Mouse (Mus musculus) C2C12 (cell line): ENCODE data around the gene Ripply1. TPM values are rescaled to one million over a fixed set of nuclear protein-coding genes. Genes with fewer than 3 reads are reported as not detected.

Experiments
- H3K27me3 ChIP-seq: one replicate; pipeline ENCODE4 v1.6.1; 2011; ENCODE audit not compliant: control insufficient read depth, insufficient read depth, insufficient read length
- H3K36me3 ChIP-seq: one replicate; pipeline ENCODE4 v1.6.1; 2011; ENCODE audit not compliant: control insufficient read depth, insufficient read depth
- H3K4me3 ChIP-seq: one replicate; pipeline ENCODE4 v1.5.1; 2011; ENCODE audit warnings: mild to moderate bottlenecking, control low read depth; ENCODE audit not compliant: poor library complexity, insufficient read depth, severe bottlenecking
- H3K79me2 ChIP-seq: one replicate; pipeline ENCODE4 v1.6.1; 2011; ENCODE audit not compliant: control insufficient read depth, insufficient read depth
- H3K79me3 ChIP-seq: one replicate; pipeline ENCODE4 v1.6.1; 2011; ENCODE audit warnings: low read depth, control low read depth
- H3ac ChIP-seq: one replicate; pipeline ENCODE3; 2011; ENCODE audit warnings: low read depth; ENCODE audit not compliant: control insufficient read depth, insufficient read length
- CEBPB ChIP-seq: IDR thresholded peaks from one replicate; pipeline ENCODE4 v1.6.1; 2011; ENCODE audit warnings: low read depth, mild to moderate bottlenecking, control low read depth, moderate library complexity
- CTCF ChIP-seq: IDR thresholded peaks from one replicate; pipeline ENCODE4 v1.5.1; 2011; ENCODE audit not compliant: control insufficient read depth, insufficient read depth, insufficient read length
- FOSL1 ChIP-seq: IDR thresholded peaks from one replicate; pipeline ENCODE4 v1.8.0; 2011; ENCODE audit warnings: mild to moderate bottlenecking, low read length; ENCODE audit not compliant: poor library complexity, insufficient read depth, severe bottlenecking
- MAX ChIP-seq: IDR thresholded peaks from one replicate; pipeline ENCODE4 v1.6.1; 2011; ENCODE audit warnings: mild to moderate bottlenecking, control low read depth
- MYOD1 ChIP-seq: IDR thresholded peaks from one replicate; pipeline ENCODE4 v1.6.1; 2011; ENCODE audit warnings: low read depth; ENCODE audit not compliant: control insufficient read depth, insufficient read length
- MYOG ChIP-seq: IDR thresholded peaks from one replicate; pipeline ENCODE4 v1.6.1; 2011; ENCODE audit not compliant: control insufficient read depth, insufficient read length; ENCODE audit errors: extremely low read depth
- USF1 ChIP-seq: IDR thresholded peaks from one replicate; pipeline ENCODE4 v1.6.1; 2011; ENCODE audit warnings: low read depth, mild to moderate bottlenecking, control low read depth, moderate library complexity
- polyA plus RNA-seq: library from polyadenylated mRNA; unstranded; fragments of >200 nt; fragmentation: generic; extraction: Trizol; gene quantifications from one replicate; pipeline ENCODE4 v1.2.1, GENCODE M21; 2012; ENCODE audit warnings: missing spikeins

Gene Ripply1
- polyA plus RNA-seq, 1 experiment: not detected

DNA sequence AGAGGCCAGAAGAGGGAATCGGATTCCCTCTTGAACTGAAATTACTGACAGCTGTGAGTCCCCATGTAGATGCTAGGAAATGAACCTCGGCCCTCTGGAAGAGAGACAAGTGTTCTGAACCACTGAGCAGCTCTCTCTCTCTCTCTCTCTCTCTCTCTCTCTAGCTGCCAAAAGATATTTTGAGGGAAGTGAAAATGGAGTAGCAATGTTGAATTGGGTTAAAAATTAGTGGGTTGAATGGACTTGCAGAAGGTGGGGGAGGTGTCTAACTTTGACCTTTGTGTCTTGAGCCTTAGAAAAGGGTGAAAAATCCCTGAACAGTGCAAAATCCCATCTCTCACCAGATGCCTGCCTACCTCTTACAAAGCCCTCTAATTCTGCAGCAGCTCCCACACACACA is 25.2 kb upstream of the Ripply1 start:
- Histone ChIP-seq H3K79me2 (no peaks in the 10 kb centered on the region), H3K36me3 (no peaks in the 10 kb centered on the region), H3ac (no peak overlapping the region), H3K27me3 (no peaks in the 10 kb centered on the region), H3K79me3 (no peaks in the 10 kb centered on the region), H3K4me3 (no peak overlapping the region)
- TF ChIP-seq CTCF (no peak), FOSL1 (no peak), CEBPB (no peak), MYOG (no peak), USF1 (no peak), MYOD1 (no peak)

DNA sequence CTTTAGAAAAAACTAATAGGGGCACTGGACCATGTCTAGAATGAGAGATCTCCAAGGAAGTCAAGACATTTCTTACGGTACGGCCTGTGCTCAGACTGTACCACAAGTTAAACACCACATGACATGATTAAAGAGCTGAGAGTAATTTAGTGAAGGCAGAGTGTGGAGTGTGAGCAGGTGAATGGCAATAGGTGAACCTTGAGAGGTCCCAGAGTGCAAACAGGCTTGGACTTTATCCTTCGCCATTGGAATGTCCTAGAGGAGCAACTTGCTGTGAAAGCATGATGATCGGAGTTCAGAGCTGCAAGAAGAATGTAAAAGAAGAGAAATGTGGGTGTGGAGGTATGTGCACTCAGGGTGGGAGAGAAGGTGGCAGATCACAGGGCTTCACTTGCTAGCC is 23.8 kb upstream of the Ripply1 start:
- Histone ChIP-seq H3K36me3 (no peaks in the 10 kb centered on the region), H3K79me2 (no peaks in the 10 kb centered on the region), H3ac (no peak overlapping the region), H3K27me3 (no peaks in the 10 kb centered on the region), H3K4me3 (no peak overlapping the region), H3K79me3 (no peaks in the 10 kb centered on the region)
- TF ChIP-seq MYOD1 (no peak), MAX (no peak), USF1 (no peak), CTCF (no peak), MYOG (no peak), CEBPB (no peak), FOSL1 (no peak)

DNA sequence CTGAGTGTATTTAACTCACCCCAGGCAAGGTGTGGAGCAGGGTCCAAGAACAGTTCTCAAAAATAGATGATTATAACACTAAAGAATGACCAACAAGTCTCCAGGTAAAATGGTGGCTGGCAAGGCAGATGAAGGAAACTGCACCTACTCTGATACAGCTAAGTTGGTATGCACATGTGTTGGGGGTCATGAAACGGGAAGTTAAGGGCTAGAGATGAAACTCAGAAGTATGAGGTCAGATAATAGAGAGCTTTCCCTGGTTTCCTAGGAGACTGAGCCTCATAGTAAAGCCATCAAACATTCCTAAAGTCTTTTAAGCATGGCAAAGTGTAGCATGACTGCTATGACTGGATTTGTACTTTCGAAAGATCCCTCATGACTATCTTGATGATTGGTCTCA is 20.9 kb upstream of the Ripply1 start:
- Histone ChIP-seq H3K36me3 (no peaks in the 10 kb centered on the region), H3K27me3 (no peaks in the 10 kb centered on the region), H3K79me2 (no peaks in the 10 kb centered on the region), H3ac (no peak overlapping the region), H3K4me3 (no peak overlapping the region), H3K79me3 (no peaks in the 10 kb centered on the region)
- no peak for TF ChIP-seq CTCF
- TF ChIP-seq MYOG: no peak
- no peak for TF ChIP-seq CEBPB
- no peak for TF ChIP-seq USF1
- TF ChIP-seq MYOD1: no peak

DNA sequence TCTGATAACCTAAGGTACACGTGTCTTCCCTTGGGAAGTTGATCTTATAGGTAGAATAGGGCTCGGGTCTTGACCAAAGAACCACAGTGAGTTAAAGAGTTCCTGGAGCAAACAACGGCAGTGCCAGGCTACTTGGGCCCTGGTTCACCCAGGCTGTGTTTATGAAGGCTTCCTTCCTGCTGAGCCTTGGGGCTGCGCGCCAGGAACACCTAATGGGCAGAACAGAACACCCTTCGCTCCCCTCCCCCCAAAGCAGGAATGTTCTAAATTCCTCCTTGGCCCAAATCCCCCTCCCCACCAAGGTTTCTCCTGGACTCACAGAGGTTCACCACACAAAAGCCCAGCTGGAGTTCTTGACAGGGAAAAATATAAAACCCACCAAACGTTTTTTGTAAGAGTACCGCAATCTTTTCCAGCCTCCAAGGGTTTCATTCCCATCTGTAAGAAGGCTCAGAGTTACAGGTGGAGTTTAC is 18.3 kb upstream of the Ripply1 start, which contains the start of gene Cldn2:
Cldn2 (plus strand) TSS at position 423 of the 473 bp plus-strand sequence.
- Histone ChIP-seq H3ac (no peak within 1 kb of the TSS), H3K36me3 (no peaks in the 10 kb centered on the region), H3K79me3 (no peaks in the 10 kb centered on the region), H3K79me2 (no peaks in the 10 kb centered on the region), H3K4me3 (no peak within 1 kb of the TSS), H3K27me3 (no peaks in the 10 kb centered on the region)
- no peak for TF ChIP-seq CTCF
- no peak for TF ChIP-seq CEBPB
- TF ChIP-seq MYOD1: no peak
- no peak for TF ChIP-seq USF1
- no peak for TF ChIP-seq FOSL1
- no peak for TF ChIP-seq MAX
- no peak for TF ChIP-seq MYOG

DNA sequence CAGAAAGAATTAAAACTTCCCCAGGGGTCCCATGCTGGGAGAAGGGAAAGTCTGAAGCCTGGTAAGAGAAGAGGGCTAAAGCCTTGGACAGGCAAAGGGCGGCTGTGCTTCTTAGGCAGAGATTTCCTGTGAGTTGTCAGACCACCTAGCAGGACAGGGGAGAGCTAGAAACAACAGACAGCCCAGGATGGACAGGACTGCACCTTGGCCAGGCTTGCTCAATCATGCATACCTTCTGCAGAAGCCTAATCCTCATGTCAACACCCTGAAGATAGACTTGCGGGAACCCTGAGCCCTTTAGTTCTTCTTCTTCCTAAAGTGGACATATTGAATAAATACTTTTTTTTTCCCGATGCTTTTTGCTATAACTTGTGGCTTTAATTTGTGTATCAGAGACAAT is 17.8 kb upstream of the Ripply1 start:
- Histone ChIP-seq H3K36me3 (no peaks in the 10 kb centered on the region), H3K4me3 (no peak overlapping the region), H3K27me3 (no peaks in the 10 kb centered on the region), H3K79me3 (no peaks in the 10 kb centered on the region), H3ac (no peak overlapping the region), H3K79me2 (no peaks in the 10 kb centered on the region)
- TF ChIP-seq CTCF (no peak), FOSL1 (no peak), CEBPB (no peak), USF1 (no peak), MAX (no peak), MYOG (no peak), MYOD1 (no peak)

DNA sequence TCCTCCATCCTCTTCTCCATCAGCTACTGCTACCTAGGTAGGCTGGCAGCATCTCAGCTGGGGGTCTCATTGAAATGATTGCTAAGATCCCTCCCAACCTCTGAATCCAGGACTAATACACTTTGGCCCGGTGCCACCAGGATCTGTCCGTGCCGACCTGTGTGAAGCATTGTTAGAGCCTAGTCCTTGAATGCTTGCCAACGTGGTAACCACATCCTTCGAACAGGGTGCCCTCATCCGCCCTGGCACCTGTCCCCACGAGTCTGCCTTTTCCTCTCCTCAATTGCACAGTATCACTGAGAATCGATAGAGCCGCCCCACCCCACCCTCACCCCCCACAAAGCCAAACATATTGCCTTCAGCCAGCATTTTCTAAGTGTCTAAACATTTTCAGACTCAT is 15.7 kb upstream of the Ripply1 start:
- no peaks in the 10 kb centered on the region for H3K27me3 ChIP-seq
- H3K79me2 ChIP-seq: no peaks in the 10 kb centered on the region
- TF ChIP-seq CEBPB (no peak), MYOD1 (no peak), MAX (no peak), USF1 (no peak), MYOG (no peak), CTCF (no peak), FOSL1 (no peak)
- no peak overlapping the region for H3K4me3 ChIP-seq
- H3K36me3 ChIP-seq: no peaks in the 10 kb centered on the region
- H3K79me3 ChIP-seq: no peaks in the 10 kb centered on the region
- H3ac ChIP-seq: no peak overlapping the region
